Mouse (Mus musculus) ovary, adult 10 weeks (tissue): ENCODE data around the gene Gm4312. TPM values are rescaled to one million over a fixed set of nuclear protein-coding genes. Genes with fewer than 3 reads are reported as not detected.

ENCODE experiments used
- polyA plus RNA-seq: library from polyadenylated mRNA; stranded (reverse); fragments of 350-450 nt; fragmentation: Illumina TruSeq; extraction: RNeasy Lipid Tissue Mini Kit (QIAGEN cat#74804); gene quantifications from one replicate; pipeline ENCODE4 v1.2.3, GENCODE M21; 2014

The Gm4312 gene
- polyA plus RNA-seq, result not detected

GRCm38 (mm10) chr10:100382460-100382859, at the start of gene Gm4312:
Gene Gm4312 (minus strand): TSS chr10:100382560.

GRCm38 (mm10) chr10:100361038-100361437, 21.3 kb downstream of the Gm4312 start, which contains the start of gene Gm4307:
Gene Gm4307 (plus strand): TSS chr10:100361338.

DNA sequence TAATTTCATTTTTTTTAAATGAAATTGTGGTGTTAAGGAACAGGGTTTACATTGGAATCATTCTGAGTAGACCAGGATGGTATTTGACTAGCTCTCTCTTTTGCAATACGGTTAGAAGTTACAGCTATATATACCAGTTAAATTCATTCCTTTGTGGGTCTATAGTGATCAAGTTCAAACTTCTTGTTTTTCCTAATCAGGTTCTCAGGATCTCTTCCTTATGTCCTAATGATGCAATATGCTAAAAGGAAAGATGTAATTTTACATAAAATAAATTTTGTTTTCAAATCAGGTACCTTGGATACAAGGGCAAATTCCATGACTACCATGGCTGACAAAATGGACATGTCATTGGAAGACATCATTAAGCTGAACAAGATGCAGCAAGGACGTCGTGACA, 31.6 kb downstream of the Gm4312 start, which contains the start of gene Gm4305:
TSS of gene Gm4305 (plus strand) at position 301 of the 400 bp plus-strand sequence.

GRCm38 (mm10) chr10:100345672-100346071, 36.7 kb downstream of the Gm4312 start, which contains the start of gene Gm4303:
Gene Gm4303 (plus strand): TSS chr10:100345972.

GRCm38 (mm10) chr10:100340536-100340935, 41.8 kb downstream of the Gm4312 start, which contains the start of gene Gm4302:
Gene Gm4302 (plus strand): TSS chr10:100340836.

GRCm38 (mm10) chr10:100335376-100335775, 47.0 kb downstream of the Gm4312 start, which contains the start of gene Gm4301:
Gene Gm4301 (plus strand): TSS chr10:100335676.

Other genes with a start within 250 kb of the Gm4312 start
- not detected for gene Gm4301, start 46.9 kb downstream of the Gm4312 start, polyA plus RNA-seq
- not detected for gene Gm4302, start 41.7 kb downstream of the Gm4312 start, polyA plus RNA-seq
- gene Gm4303, start 36.6 kb downstream of the Gm4312 start, polyA plus RNA-seq, result not detected
- gene Gm4305, start 31.5 kb downstream of the Gm4312 start, polyA plus RNA-seq, result not detected
- not detected for gene Gm4307, start 21.2 kb downstream of the Gm4312 start, polyA plus RNA-seq
- 129 TPM for gene Tmtc3, start 104.8 kb upstream of the Gm4312 start, polyA plus RNA-seq
- gene Cep290, start 105.0 kb upstream of the Gm4312 start, polyA plus RNA-seq, result 33.1 TPM
- 32.0 TPM for gene 4930430F08Rik, start 207.9 kb upstream of the Gm4312 start, polyA plus RNA-seq
- gene 1700017N19Rik, start 207.9 kb upstream of the Gm4312 start, polyA plus RNA-seq, result not detected